Comparison of ENCODE assay signal across 8 mouse cellular contexts in genomic region chr10:128492633-128493311, GRCm38 (mm10). TPM values are rescaled to one million over a fixed set of nuclear protein-coding genes. Genes with fewer than 3 reads are reported as not detected.
DNase-seq lines count a peak whose midpoint lies in the region; ATAC-seq and TF ChIP-seq lines count a peak whose summit lies in the region.

No protein-coding gene starts in this region.

- peak overlapping the region; percentile 82 for H3K4me2 ChIP-seq in heart, postnatal 0 days (ENCODE audit: low read depth, low read length)

- WGBS in heart, postnatal 0 days: 5% methylated on average over 12 of the region's 12 CpGs

- ATAC-seq in erythroblast, adult 5-6 weeks (replicated peaks; ENCODE audit: low FRiP score, poor library complexity, severe bottlenecking): peak; percentile 53
- peak; percentile 54 for ATAC-seq in heart, postnatal 0 days (ENCODE audit: insufficient read depth, low read depth)

- H3K9ac ChIP-seq in heart, postnatal 0 days (replicated peaks; ENCODE audit: low read depth, low read length): peak overlapping the region; percentile 83

- no peaks in the 10 kb centered on the region for H3K27me3 ChIP-seq in heart, postnatal 0 days (ENCODE audit: control insufficient read depth, insufficient read depth, low read length)

- H3K9me3 ChIP-seq in heart, postnatal 0 days (replicated peaks; ENCODE audit: control insufficient read depth, low read length): no peaks in the 10 kb centered on the region

- H3K4me1 ChIP-seq in heart, postnatal 0 days (ENCODE audit: control insufficient read depth, insufficient read depth): peaks cover 42% of the 10 kb centered on the region

- peak; percentile 75 to 88 for DNase-seq in adrenal gland, adult (ENCODE audit: inconsistent age in 2 of 2, low spot score in 1 of 2)
- no peak for DNase-seq in adrenal gland, postnatal 4 days (ENCODE audit: low spot score in 2 of 2)
- peak; percentile 71 for DNase-seq in adrenal gland, postnatal 14 days
- peak; percentile 93 for DNase-seq in heart, postnatal 0 days (ENCODE audit: low spot score)
- peak; percentile 78 to 88 for DNase-seq in kidney, postnatal 25 days
- DNase-seq in lung, postnatal 14 days: peak; percentile 77
- peak; percentile 70 to 71 for DNase-seq in right cerebral cortex, adult 2 months (ENCODE audit: low spot score in 2 of 2)

- peaks cover 42% of the 10 kb centered on the region for H3K36me3 ChIP-seq in heart, postnatal 0 days (replicated peaks; ENCODE audit: control insufficient read depth, insufficient read depth, low read length)

- H3K4me3 ChIP-seq in heart, postnatal 0 days (ENCODE audit: low read depth, low read length): peak overlapping the region; percentile 79

- TF ChIP-seq EP300 in heart, postnatal 0 days (IDR thresholded peaks at IDR 0.05; ENCODE audit: low read depth): no peak

- TF ChIP-seq CTCF in heart, postnatal 0 days (IDR thresholded peaks at IDR 0.05; ENCODE audit: low read depth): no peak

- peak overlapping the region; percentile 95 for H3K27ac ChIP-seq in heart, postnatal 0 days (ENCODE audit: low read depth)

RNA-seq across cellular contexts. Expression of gene Myl6, which starts 1.2 kb away (rescaled TPM):
- 100 to 1,000 TPM; 703 to 716 TPM for total RNA-seq in adrenal gland, postnatal 4 days (2021)
- 800 and 862 TPM in 2 replicates for total RNA-seq in adrenal gland, postnatal 14 days (2021)
- 410 and 475 TPM in 2 replicates for total RNA-seq in erythroblast, adult 5-6 weeks (2015; ENCODE audit: low replicate concordance)
- 558 TPM in 2 replicates for total RNA-seq in erythroblast, adult 5-6 weeks (2017; ENCODE audit: low replicate concordance)
- 606 and 830 TPM in 2 replicates for total RNA-seq in heart, postnatal 0 days (2014; rRNA removed; ENCODE audit: low replicate concordance)
- polyA plus RNA-seq in heart, postnatal 0 days (2015; fragmentation: Nextera tagmentation; extraction: Ambion mirVana): 791 and 823 TPM in 2 replicates

RNA-seq across cellular contexts. Expression of gene Myl6b, which starts 5.7 kb away (rescaled TPM):
- total RNA-seq in adrenal gland, postnatal 4 days (2021): 1 to 10 TPM; 6.8 to 8.2 TPM
- 4.7 and 5.0 TPM in 2 replicates for total RNA-seq in adrenal gland, postnatal 14 days (2021)
- total RNA-seq in erythroblast, adult 5-6 weeks (2015; ENCODE audit: low replicate concordance): 5.4 TPM in 1 of 2 replicates, not detected in the other
- total RNA-seq in erythroblast, adult 5-6 weeks (2017; ENCODE audit: low replicate concordance): 0.85 TPM in 1 of 2 replicates, not detected in the other
- total RNA-seq in heart, postnatal 0 days (2014; rRNA removed; ENCODE audit: low replicate concordance): 3.2 and 4.8 TPM in 2 replicates
- 4.6 and 4.9 TPM in 2 replicates for polyA plus RNA-seq in heart, postnatal 0 days (2015; fragmentation: Nextera tagmentation; extraction: Ambion mirVana)

RNA-seq across cellular contexts. Expression of gene Esyt1, which starts 32.9 kb away (rescaled TPM):
- 10 to 100 TPM; 30.3 to 34.5 TPM for total RNA-seq in adrenal gland, postnatal 4 days (2021)
- total RNA-seq in adrenal gland, postnatal 14 days (2021): 28.5 and 36.9 TPM in 2 replicates
- 15.2 and 16.9 TPM in 2 replicates for total RNA-seq in erythroblast, adult 5-6 weeks (2015; ENCODE audit: low replicate concordance)
- total RNA-seq in erythroblast, adult 5-6 weeks (2017; ENCODE audit: low replicate concordance): 24.8 and 27.9 TPM in 2 replicates
- total RNA-seq in heart, postnatal 0 days (2014; rRNA removed; ENCODE audit: low replicate concordance): 38.2 and 41.5 TPM in 2 replicates
- 12.6 and 13.0 TPM in 2 replicates for polyA plus RNA-seq in heart, postnatal 0 days (2015; fragmentation: Nextera tagmentation; extraction: Ambion mirVana)

RNA-seq across cellular contexts. Expression of gene Smarcc2, which starts 33.7 kb away (rescaled TPM):
- total RNA-seq in adrenal gland, postnatal 4 days (2021): 100 to 1,000 TPM; 138 to 157 TPM
- 107 and 108 TPM in 2 replicates for total RNA-seq in adrenal gland, postnatal 14 days (2021)
- 22.1 and 31.6 TPM in 2 replicates for total RNA-seq in erythroblast, adult 5-6 weeks (2015; ENCODE audit: low replicate concordance)
- 29.0 and 34.7 TPM in 2 replicates for total RNA-seq in erythroblast, adult 5-6 weeks (2017; ENCODE audit: low replicate concordance)
- total RNA-seq in heart, postnatal 0 days (2014; rRNA removed; ENCODE audit: low replicate concordance): 40.8 and 42.1 TPM in 2 replicates
- polyA plus RNA-seq in heart, postnatal 0 days (2015; fragmentation: Nextera tagmentation; extraction: Ambion mirVana): 31.9 and 32.9 TPM in 2 replicates

RNA-seq across cellular contexts. Expression of gene Zc3h10, which starts 54.8 kb away (rescaled TPM):
- total RNA-seq in adrenal gland, postnatal 4 days (2021): 10 to 100 TPM; 10.9 to 11.0 TPM
- total RNA-seq in adrenal gland, postnatal 14 days (2021): 12.6 and 13.5 TPM in 2 replicates
- 0.19 and 0.63 TPM in 2 replicates for total RNA-seq in erythroblast, adult 5-6 weeks (2015; ENCODE audit: low replicate concordance)
- 2.8 and 3.2 TPM in 2 replicates for total RNA-seq in erythroblast, adult 5-6 weeks (2017; ENCODE audit: low replicate concordance)
- 13.8 and 24.4 TPM in 2 replicates for total RNA-seq in heart, postnatal 0 days (2014; rRNA removed; ENCODE audit: low replicate concordance)
- 6.1 and 8.1 TPM in 2 replicates for polyA plus RNA-seq in heart, postnatal 0 days (2015; fragmentation: Nextera tagmentation; extraction: Ambion mirVana)

Comparison
In these comparisons a context has a peak if more than half of its experiments do, and no peak if none do; other contexts are left out.
1. DNase-seq: peak in adrenal gland, adult (2 of 2), adrenal gland, postnatal 14 days (single experiment), heart, postnatal 0 days (single experiment), kidney, postnatal 25 days (2 of 2), lung, postnatal 14 days (single experiment) and right cerebral cortex, adult 2 months (2 of 2); none in adrenal gland, postnatal 4 days (0 of 2).